Mouse (Mus musculus): Measurements from ENCODE around the gene Hsf4. TPM values are rescaled to one million over a fixed set of nuclear protein-coding genes. Genes with fewer than 3 reads are reported as not detected.
A peak's percentile ranks its signal among the peaks of the same experiment; 100 is the strongest.

Gene Hsf4
- polyA plus RNA-seq, 1 experiment from 2014 or later, result 0.27 TPM

GRCm38 (mm10) chr8:105261326-105261980 is 8.1 kb upstream of the Hsf4 start:
- Histone ChIP-seq H3K4me1 (ENCODE audit: control insufficient read depth in 2 of 2, insufficient read depth in 2 of 2, low read length in 2 of 2) (peaks cover 2 to 27% of the 10 kb centered on the region in 2 experiments; a peak in 3 of 4 replicates), H3K27ac (replicated peaks in 1 of 2; ENCODE audit: control insufficient read depth in 1 of 2, insufficient read depth in 1 of 2, low read depth in 2 of 2, low read length in 2 of 2) (no peak overlapping the region), H3K27me3 (ENCODE audit: control insufficient read depth, insufficient read depth, low read length) (peaks cover 30% of the 10 kb centered on the region), H3K4me3 (ENCODE audit: control insufficient read depth in 1 of 2, insufficient read depth in 1 of 2, low read depth in 1 of 2, low read length in 2 of 2) (no peak overlapping the region), H3K4me2 (ENCODE audit: low read length) (no peak overlapping the region), H3K9me3 (ENCODE audit: control insufficient read depth, low read length) (0 out of 2 replicates have a peak, but pooled peaks cover 3% of the 10 kb centered on the region), H3K36me3 (ENCODE audit: control insufficient read depth, insufficient read depth, low read length) (no peaks in the 10 kb centered on the region), H3K9ac (ENCODE audit: low read length) (no peak overlapping the region)
- ATAC-seq (ENCODE audit: insufficient number of reproducible peaks, insufficient read depth, low FRiP score, low read depth), result no peak
- WGBS, result 79% methylated on average over 12 of the region's 12 CpGs

DNA sequence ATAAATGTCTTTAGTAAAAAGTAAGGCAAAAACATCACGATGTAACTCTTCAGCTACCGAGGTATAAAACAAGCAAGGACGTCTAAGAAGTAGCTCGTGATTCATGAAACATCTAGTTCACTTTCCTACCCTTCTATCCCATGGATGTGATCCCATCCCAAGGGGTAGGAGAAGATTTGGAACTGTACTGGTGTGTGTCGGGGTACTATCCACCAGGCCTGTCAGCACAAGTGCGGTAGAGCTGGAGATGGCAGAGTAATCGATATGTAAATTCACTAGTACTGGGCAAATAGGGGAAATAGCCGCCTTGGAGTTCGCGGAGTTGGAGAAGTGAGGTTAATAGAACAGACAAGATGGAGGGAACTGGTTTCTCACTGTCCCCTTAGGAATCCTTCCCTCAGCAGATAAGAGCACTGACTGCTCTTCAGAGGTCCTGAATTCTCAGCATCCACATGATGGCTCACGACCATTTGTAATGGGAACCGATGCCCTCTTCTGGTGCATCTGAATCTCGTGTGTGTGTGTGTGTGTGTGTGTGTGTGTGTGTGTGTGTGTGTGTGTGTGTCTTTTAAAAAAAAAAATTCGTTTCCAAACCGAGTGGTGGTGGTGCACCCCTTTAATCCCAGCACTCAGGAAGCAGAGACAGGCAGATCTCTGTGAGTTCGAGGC is 6.2 kb upstream of the Hsf4 start:
- Histone ChIP-seq H3K9ac (ENCODE audit: low read length) (no peak overlapping the region), H3K36me3 (ENCODE audit: control insufficient read depth, insufficient read depth, low read length) (no peaks in the 10 kb centered on the region), H3K9me3 (ENCODE audit: control insufficient read depth, low read length) (0 out of 2 replicates have a peak, but pooled peaks cover 3% of the 10 kb centered on the region), H3K4me1 (ENCODE audit: control insufficient read depth in 2 of 2, insufficient read depth in 2 of 2, low read length in 2 of 2) (peaks cover 4 to 31% of the 10 kb centered on the region in 2 experiments; a peak in 3 of 4 replicates), H3K4me3 (ENCODE audit: control insufficient read depth in 1 of 2, insufficient read depth in 1 of 2, low read depth in 1 of 2, low read length in 2 of 2) (peak overlapping the region in 1 of 2 experiments; percentile 59; a peak in 1 of 4 replicates), H3K4me2 (ENCODE audit: low read length) (peak overlapping the region; percentile 95), H3K27me3 (ENCODE audit: control insufficient read depth, insufficient read depth, low read length) (peaks cover 38% of the 10 kb centered on the region), H3K27ac (replicated peaks in 1 of 2; ENCODE audit: control insufficient read depth in 1 of 2, insufficient read depth in 1 of 2, low read depth in 2 of 2, low read length in 2 of 2) (no peak overlapping the region)
- WGBS, result 40% methylated on average over 16 of the region's 16 CpGs
- no peak for ATAC-seq (ENCODE audit: insufficient number of reproducible peaks, insufficient read depth, low FRiP score, low read depth)

DNA sequence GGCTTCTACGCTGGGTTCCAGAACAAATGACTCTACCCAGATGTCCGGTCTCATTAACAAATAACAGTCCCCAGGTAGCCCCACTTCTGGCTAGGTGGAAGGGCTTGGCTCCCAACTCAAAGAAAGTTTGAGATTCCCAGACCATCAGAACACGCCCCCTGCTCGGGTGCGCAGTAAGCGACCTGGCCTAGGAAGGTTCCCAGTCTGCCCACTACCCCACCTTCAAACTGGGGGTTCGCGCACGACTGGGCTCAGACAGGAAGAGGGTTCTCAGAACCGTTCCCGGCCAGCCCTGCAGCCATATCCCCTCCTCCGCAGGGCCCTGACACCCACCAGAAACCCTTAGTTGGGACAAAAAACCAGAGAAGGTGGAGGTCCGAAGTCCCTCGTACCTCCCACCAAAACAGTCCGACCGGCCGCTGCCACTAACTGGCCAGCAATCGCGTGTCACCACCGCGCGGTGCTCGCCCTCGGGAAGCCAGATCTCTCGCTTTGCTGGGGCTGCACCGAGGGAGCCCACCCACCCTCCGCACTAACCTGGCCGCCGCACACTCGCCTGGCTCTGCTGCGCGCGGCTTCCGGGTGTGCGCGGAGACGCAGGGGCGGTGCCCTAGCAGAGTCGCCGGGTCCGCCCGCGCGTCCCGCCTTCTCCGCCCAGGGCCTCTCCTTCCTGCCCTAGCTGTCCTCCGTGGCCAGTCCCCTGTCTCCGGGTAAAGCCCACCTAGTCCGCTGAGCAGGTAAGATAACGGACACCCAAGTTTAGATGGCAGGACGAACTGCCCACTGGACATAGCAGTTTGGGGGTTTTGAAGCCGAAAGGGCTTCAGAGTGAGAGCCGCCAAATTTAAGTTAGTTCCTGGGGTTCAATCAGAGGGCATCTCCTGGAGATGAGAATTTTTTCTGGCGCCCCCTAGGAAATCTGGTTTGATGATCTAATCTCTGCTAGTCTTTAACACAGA is 5.3 kb upstream of the Hsf4 start, which contains the start of the genes Tradd and Fbxl8:
TSS of gene Tradd (minus strand) at position 586 of the 959 bp plus-strand sequence.
TSS of gene Fbxl8 (plus strand) at position 625 of the 959 bp plus-strand sequence.
- Histone ChIP-seq H3K4me1 (ENCODE audit: control insufficient read depth in 2 of 2, insufficient read depth in 2 of 2, low read length in 2 of 2) (peaks cover 8 to 30% of the 10 kb centered on the region in 2 experiments; a peak in 3 of 4 replicates), H3K27ac (replicated peaks in 1 of 2; ENCODE audit: control insufficient read depth in 1 of 2, insufficient read depth in 1 of 2, low read depth in 2 of 2, low read length in 2 of 2) (no peak within 1 kb of the TSS), H3K4me2 (ENCODE audit: low read length) (peak within 1 kb of the TSS; percentile 95), H3K9ac (ENCODE audit: low read length) (peak within 1 kb of the TSS; percentile 80), H3K9me3 (ENCODE audit: control insufficient read depth, low read length) (0 out of 2 replicates have a peak, but pooled peaks cover 3% of the 10 kb centered on the region), H3K4me3 (ENCODE audit: control insufficient read depth in 1 of 2, insufficient read depth in 1 of 2, low read depth in 1 of 2, low read length in 2 of 2) (peak within 1 kb of the TSS; percentile 59 to 76), H3K27me3 (ENCODE audit: control insufficient read depth, insufficient read depth, low read length) (peaks cover 41% of the 10 kb centered on the region), H3K36me3 (ENCODE audit: control insufficient read depth, insufficient read depth, low read length) (no peaks in the 10 kb centered on the region)
- ATAC-seq (ENCODE audit: insufficient number of reproducible peaks, insufficient read depth, low FRiP score, low read depth), result peak; percentile 76
- WGBS, result 2% methylated on average over 54 of the region's 54 CpGs

DNA sequence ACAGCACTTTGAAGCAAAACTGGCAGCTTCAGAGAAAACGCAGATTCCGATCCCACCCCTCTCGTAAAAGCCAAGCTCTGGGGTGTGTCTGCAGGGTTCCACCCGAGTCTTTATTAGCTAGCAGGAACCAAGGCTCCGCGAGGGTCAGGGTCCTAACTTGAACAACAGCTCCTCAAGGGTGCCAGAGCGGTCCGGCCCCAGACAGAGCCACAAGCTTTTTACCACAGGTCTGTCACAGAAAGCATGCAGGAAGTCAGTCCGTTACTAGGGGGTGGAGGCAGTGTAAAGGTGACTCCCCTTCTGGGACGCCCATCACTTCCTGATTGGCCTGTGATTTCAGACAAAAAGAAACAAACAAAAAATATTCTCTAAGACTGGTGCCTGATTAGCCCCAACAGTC is 4.5 kb upstream of the Hsf4 start:
- Histone ChIP-seq H3K27ac (replicated peaks in 1 of 2; ENCODE audit: control insufficient read depth in 1 of 2, insufficient read depth in 1 of 2, low read depth in 2 of 2, low read length in 2 of 2) (no peak overlapping the region), H3K9ac (ENCODE audit: low read length) (peak overlapping the region; percentile 80), H3K4me3 (ENCODE audit: control insufficient read depth in 1 of 2, insufficient read depth in 1 of 2, low read depth in 1 of 2, low read length in 2 of 2) (peak overlapping the region; percentile 59 to 76), H3K4me1 (ENCODE audit: control insufficient read depth in 2 of 2, insufficient read depth in 2 of 2, low read length in 2 of 2) (peaks cover 13 to 30% of the 10 kb centered on the region in 2 experiments; a peak in 3 of 4 replicates), H3K4me2 (ENCODE audit: low read length) (peak overlapping the region; percentile 95), H3K36me3 (ENCODE audit: control insufficient read depth, insufficient read depth, low read length) (no peaks in the 10 kb centered on the region), H3K9me3 (ENCODE audit: control insufficient read depth, low read length) (0 out of 2 replicates have a peak, but pooled peaks cover 3% of the 10 kb centered on the region), H3K27me3 (ENCODE audit: control insufficient read depth, insufficient read depth, low read length) (peaks cover 46% of the 10 kb centered on the region)
- WGBS, result 12% methylated on average over 10 of the region's 10 CpGs
- ATAC-seq (ENCODE audit: insufficient number of reproducible peaks, insufficient read depth, low FRiP score, low read depth), result no peak

DNA sequence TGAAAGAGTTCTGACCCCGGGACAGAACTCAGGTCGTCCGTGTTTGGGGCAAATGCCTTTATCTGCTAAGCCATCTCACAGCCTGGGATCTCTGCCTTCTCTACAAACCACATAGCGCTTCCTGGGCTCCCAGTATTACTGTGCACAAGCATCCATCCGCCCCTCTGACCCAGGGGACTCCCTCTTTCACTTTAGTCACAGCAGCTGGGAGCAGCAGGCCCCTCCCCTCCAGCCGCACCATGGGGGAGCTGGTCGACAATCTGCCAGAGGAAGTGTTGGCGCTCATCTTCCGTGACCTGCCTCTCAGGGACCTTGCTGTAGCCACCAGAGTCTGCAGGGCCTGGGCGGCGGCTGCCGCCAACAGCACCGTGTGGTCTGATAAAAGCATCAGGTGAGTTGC is 2.8 kb upstream of the Hsf4 start:
- peaks cover 13 to 33% of the 10 kb centered on the region in 2 experiments; a peak in 3 of 4 replicates for H3K4me1 ChIP-seq (ENCODE audit: control insufficient read depth in 2 of 2, insufficient read depth in 2 of 2, low read length in 2 of 2)
- no peaks in the 10 kb centered on the region for H3K9me3 ChIP-seq (ENCODE audit: control insufficient read depth, low read length)
- H3K27me3 ChIP-seq (ENCODE audit: control insufficient read depth, insufficient read depth, low read length), result peaks cover 56% of the 10 kb centered on the region
- ATAC-seq (ENCODE audit: insufficient number of reproducible peaks, insufficient read depth, low FRiP score, low read depth), result no peak
- WGBS, result 44% methylated on average over 13 of the region's 13 CpGs
- no peak overlapping the region for H3K4me2 ChIP-seq (ENCODE audit: low read length)
- H3K36me3 ChIP-seq (ENCODE audit: control insufficient read depth, insufficient read depth, low read length), result no peaks in the 10 kb centered on the region
- no peak overlapping the region for H3K4me3 ChIP-seq (ENCODE audit: control insufficient read depth in 1 of 2, insufficient read depth in 1 of 2, low read depth in 1 of 2, low read length in 2 of 2)
- H3K27ac ChIP-seq (replicated peaks in 1 of 2; ENCODE audit: control insufficient read depth in 1 of 2, insufficient read depth in 1 of 2, low read depth in 2 of 2, low read length in 2 of 2), result no peak overlapping the region
- no peak overlapping the region for H3K9ac ChIP-seq (ENCODE audit: low read length)

GRCm38 (mm10) chr8:105268342-105269074 is 1.1 kb upstream of the Hsf4 start:
- peak overlapping the region; percentile 97 for H3K4me2 ChIP-seq (ENCODE audit: low read length)
- H3K27ac ChIP-seq (replicated peaks in 1 of 2; ENCODE audit: control insufficient read depth in 1 of 2, insufficient read depth in 1 of 2, low read depth in 2 of 2, low read length in 2 of 2), result no peak overlapping the region
- H3K4me3 ChIP-seq (ENCODE audit: control insufficient read depth in 1 of 2, insufficient read depth in 1 of 2, low read depth in 1 of 2, low read length in 2 of 2), result peak overlapping the region; percentile 44 to 54
- under 1% methylated on average over 65 of the region's 65 CpGs for WGBS
- peak overlapping the region; percentile 69 for H3K9ac ChIP-seq (ENCODE audit: low read length)
- peaks cover 13 to 33% of the 10 kb centered on the region in 2 experiments; a peak in 3 of 4 replicates for H3K4me1 ChIP-seq (ENCODE audit: control insufficient read depth in 2 of 2, insufficient read depth in 2 of 2, low read length in 2 of 2)
- no peaks in the 10 kb centered on the region for H3K9me3 ChIP-seq (ENCODE audit: control insufficient read depth, low read length)
- peak; percentile 29 for ATAC-seq (ENCODE audit: insufficient number of reproducible peaks, insufficient read depth, low FRiP score, low read depth)
- no peaks in the 10 kb centered on the region for H3K36me3 ChIP-seq (ENCODE audit: control insufficient read depth, insufficient read depth, low read length)
- peaks cover 73% of the 10 kb centered on the region for H3K27me3 ChIP-seq (ENCODE audit: control insufficient read depth, insufficient read depth, low read length)

All from heart, embryonic 14.5 days (tissue).